Mouse (Mus musculus) olfactory bulb, adult 2 months (tissue): ENCODE measurements at regions not wholly inside any gene's neighbourhood (a gene's known extent, or its start where the extent isn't known, plus 50 kb on each side); places are given as distances from the start of the nearest gene placed in this dataset.

Experiments used
- CTCF ChIP-seq: fragments of 200-500 bp; IDR thresholded peaks from 2 replicates; pipeline ENCODE4 v1.5.1; 2012; ENCODE audit warnings: low read depth, mild to moderate bottlenecking, low read length, moderate library complexity; ENCODE audit not compliant: insufficient read depth
- POLR2A ChIP-seq: fragments of 200-500 bp; IDR thresholded peaks from 2 replicates; pipeline ENCODE4 v1.6.1; 2012; ENCODE audit warnings: mild to moderate bottlenecking, low read depth, low read length, moderate library complexity; ENCODE audit not compliant: insufficient read depth

DNA sequence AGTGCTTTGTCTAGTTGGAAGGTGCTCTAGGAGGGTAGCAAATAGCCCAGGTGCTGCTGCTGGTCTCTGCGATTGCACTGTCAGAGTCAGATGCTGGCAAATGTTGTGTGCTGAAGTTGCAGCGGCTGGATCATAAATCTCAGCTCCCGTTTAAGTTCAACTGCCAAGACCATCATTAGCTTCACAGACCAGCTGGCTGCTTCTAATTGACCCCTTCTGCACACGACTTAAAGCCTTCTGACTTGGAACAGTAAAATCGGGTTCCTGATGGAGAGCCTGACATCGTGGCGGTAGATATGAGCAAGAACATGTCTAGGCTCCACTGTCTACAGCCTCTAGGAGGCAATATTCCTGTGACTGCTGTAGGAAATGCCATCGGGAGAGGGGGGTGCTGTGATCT, 416.0 kb upstream of the Slc35b3 start:
- no peak for TF ChIP-seq CTCF
- TF ChIP-seq POLR2A: no peak
